Mouse (Mus musculus) 416B (cell line): ENCODE data around the gene OR5BS1P.
"Not testable (repeated sequence)": the region's sequence is repeated elsewhere in the genome, so short reads cannot be mapped to it uniquely, and the experiment has no call there.

Experiments used
- DNase-seq: peaks from one replicate; pipeline ENCODE4 v3.0.0; 2011; ENCODE audit warnings: low read depth

The OR5BS1P gene

DNA sequence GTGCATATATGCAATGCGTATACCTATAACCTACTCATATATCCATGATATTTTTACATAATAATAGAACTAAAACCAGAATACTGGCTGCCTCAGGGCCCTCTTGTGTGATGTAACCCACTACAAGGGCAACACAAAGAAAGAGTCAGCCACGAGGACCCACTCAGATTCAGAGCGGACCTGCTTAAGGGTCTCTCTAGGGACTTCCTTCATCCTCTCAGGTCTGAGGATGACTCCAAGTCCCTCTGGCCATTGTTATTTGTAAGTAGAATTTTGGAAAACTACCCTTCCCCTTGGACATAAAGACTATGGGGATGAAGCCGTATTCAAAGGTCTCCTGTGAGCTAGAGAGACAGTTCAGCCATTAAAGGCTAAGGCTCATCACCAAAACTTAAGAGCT, at the start of gene OR5BS1P:
TSS of gene OR5BS1P (plus strand) at position 301 of the 400 bp plus-strand sequence.
- DNase-seq: no peak

DNA sequence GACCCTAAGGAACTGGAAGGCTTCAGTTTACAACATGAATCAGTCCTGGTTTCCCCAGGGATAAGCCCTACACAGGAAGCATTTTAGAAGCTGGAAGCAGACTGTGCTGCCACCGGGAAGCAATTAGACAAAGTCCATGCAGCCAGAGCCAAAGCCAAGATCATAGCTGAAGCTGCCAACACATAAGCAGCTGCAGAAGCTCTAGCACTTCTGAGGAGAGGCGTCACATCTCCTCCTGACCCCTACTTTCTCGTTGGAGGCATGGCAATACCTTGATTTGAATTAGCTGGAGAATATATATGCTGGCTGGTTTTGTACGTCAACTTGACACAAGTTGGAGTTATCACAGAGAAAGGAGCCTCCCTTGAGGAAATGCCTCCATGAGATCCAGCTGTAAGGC, 48.8 kb upstream of the OR5BS1P start:
- DNase-seq: no peak

- no peak for DNase-seq
Observed at GRCm38 (mm10) chr15:98424326-98424725, 45.4 kb upstream of the OR5BS1P start.

- DNase-seq: no peak
Observed at GRCm38 (mm10) chr15:98424753-98425152, 44.9 kb upstream of the OR5BS1P start.

DNA sequence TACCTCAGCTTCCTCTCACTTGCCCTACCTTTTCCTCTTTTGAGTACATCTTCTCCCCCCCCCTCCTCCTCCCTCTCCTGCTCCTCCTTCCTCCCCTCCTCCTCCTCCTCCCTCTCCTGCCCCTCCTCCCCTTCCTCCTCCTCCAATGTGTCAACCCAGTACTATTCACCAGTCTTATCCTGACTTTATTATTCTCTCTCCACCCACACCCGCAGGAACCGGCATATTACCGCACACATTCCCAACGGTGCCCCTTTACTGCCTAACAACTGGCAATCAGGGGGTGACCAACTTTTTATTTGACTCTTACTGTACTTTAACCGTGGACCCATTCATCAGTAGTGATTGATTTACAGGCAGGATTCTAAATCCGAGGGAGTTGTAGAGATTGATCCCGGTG, 44.5 kb upstream of the OR5BS1P start:
- no peak for DNase-seq

DNA sequence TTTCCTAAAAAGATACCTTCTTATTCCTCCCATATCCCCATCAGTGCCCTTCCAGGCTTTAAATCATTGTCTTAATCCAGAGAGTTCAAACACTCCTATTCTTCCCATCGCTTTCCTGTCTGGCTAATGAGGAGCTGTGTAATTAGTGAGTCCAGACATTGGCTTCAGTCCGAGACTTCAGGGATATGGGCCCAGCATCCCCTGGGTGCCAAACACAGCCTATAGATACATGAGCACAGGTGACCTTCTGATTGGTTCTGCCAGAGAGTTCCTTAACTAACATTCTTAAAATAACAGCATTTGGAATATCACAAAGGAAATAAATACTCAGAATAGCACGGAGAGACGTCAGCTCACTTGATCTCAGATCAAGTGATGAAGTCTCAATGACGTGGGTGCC, 38.8 kb upstream of the OR5BS1P start, which contains the start of gene Olfr282:
TSS of gene Olfr282 (plus strand) at position 301 of the 400 bp plus-strand sequence.
- DNase-seq: not testable (repeated sequence)

DNA sequence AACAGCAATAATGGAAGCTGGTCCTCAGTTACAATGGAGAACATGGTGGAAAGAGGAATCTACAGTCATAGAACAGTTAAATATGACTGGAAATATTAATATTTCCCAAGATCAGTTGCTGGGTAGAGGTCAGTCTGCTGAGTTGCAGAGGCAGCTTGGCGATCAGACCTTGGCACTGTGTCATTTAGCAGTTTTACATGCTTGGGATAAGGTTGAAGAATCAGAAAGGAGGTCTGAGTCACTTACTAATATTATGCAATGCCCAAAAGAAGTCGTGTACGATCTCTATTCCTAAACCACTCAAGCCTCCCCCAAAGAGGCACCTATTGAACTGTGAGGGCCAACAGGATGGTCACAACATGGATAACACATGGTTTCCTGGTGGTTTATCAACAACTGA, 25.1 kb upstream of the OR5BS1P start:
- DNase-seq: no peak

DNA sequence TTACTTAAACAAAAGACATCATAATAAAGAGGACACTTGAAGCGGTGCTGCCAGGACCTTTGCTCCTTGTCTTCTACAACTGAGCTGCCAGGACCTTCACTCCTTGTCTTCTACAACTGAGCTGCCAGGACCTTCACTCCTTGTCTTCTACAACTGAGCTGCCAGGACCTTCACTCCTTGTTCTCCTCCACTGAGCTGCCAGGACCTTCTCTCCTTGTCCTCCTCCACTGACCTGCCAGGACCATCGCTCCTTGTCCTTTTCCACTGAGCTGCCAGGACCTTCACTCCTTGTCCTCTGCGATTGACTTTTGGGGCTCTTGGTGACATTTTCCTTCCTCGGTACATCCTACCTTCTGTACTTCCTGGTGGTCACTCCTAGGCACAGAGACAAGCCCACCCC, 21.2 kb upstream of the OR5BS1P start:
- no peak for DNase-seq

DNA sequence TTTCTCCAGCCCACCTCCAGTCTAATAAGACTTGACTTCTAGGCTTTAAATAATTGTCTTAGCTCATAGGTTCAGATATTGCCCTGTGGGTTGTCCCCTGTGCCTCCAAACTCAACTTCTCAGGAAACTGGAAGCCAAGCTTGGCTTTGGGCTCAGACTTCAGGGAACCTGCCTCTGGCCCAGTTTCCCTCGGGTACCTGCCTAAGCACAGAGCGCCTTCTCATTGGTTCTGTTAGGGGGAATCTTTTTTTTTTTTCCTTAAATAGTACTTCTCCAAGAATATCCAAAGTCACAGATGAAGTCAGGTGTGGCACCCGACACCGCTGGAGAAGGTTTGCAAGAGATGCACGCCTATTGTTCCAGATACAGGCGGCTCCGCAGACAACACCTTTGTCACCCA, 17.4 kb upstream of the OR5BS1P start, which contains the start of gene Olfr281:
TSS of gene Olfr281 (plus strand) at position 301 of the 400 bp plus-strand sequence.
- no peak for DNase-seq

- DNase-seq: no peak
Observed at GRCm38 (mm10) chr15:98471539-98471938, 1.8 kb downstream of the OR5BS1P start.

DNA sequence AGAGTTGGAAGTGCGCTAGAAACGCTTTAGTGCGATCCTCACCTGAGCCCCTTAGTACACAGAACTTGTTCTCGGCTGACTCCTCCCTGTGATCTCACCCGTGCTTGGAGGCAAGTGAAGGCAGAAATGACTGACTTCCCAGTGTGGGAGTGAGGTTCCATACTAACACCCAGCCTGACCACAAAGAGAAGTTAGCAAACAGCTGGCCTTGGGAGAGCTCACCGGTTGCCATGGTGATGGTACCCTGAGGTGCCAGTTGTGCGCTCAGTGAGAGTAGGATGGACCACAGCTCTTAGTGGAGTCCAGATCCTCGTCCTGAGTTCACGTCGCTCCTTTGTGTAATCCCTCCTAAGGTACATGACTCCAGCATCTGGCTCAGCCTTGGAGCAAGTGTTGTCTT, 5.3 kb downstream of the OR5BS1P start:
- no peak for DNase-seq

GRCm38 (mm10) chr15:98475382-98475781, 5.7 kb downstream of the OR5BS1P start:
- DNase-seq: peak; percentile 46

GRCm38 (mm10) chr15:98476281-98476680, 6.6 kb downstream of the OR5BS1P start:
- DNase-seq: no peak

DNA sequence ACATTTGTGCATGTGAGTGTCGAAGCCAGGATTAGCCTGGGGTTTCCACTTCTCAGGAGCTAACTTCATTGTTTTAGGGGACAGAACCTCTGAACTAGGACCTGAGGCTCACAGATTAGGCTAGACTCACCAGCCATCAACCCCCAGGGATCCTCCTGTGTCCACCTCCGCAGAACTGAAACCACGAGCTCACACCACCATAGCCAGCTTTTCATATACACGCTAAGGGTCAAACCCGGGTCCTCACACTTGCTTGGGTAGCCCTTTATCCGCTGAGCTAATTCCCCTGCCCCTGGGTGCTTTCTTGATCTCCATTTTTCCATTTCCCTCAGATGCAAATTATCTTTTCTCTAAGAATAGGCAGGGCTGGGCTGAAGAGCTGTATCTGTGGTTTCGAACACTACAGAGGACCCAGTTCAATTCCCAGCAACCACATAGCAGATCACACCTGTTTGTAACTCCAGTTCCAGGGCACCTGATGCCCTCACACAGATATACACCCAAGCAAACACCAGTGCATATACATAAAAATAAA, 9.9 kb downstream of the OR5BS1P start:
- no peak for DNase-seq

- no peak for DNase-seq
Observed at GRCm38 (mm10) chr15:98482701-98483100, 13.0 kb downstream of the OR5BS1P start, which contains the start of gene Lalba. TSS of gene Lalba (minus strand) at chr15:98482721.

GRCm38 (mm10) chr15:98483907-98484886, 14.5 kb downstream of the OR5BS1P start:
- DNase-seq: no peak

DNA sequence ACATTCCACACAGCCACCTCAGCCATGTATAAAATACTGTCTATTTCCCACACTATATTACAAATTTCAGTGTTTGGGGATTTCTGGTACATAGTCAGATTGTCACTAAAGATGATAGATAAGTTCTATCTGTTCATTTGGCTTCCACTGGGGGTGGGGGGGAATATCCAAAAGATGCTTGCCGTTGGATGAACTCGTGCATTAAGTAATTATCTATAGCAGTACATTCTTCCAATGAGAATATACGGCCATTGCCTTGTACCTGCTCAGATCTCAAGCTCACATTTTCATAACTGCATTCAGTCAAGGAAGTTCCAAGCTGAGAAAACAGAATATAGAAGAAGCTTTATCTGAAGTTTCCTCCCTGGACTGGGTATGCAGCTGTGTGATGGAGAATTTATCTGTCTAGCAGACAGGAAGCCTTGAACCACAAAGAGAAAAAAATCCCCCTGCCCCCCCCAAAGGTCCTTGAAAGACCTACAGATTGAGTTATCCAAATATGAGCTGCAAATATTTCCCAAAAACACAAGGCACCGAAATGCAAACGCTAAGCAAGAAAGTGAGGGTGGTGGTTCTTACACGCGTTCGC, 16.8 kb downstream of the OR5BS1P start:
- peak; percentile 49 for DNase-seq

- DNase-seq: no peak
Observed at GRCm38 (mm10) chr15:98491332-98491731, 21.6 kb downstream of the OR5BS1P start.

- no peak for DNase-seq
Observed at GRCm38 (mm10) chr15:98492102-98492501, 22.4 kb downstream of the OR5BS1P start, which contains the start of gene Olfr279. TSS of gene Olfr279 (plus strand) at chr15:98492402.

- no peak for DNase-seq
Observed at GRCm38 (mm10) chr15:98497631-98498030, 27.9 kb downstream of the OR5BS1P start.

DNA sequence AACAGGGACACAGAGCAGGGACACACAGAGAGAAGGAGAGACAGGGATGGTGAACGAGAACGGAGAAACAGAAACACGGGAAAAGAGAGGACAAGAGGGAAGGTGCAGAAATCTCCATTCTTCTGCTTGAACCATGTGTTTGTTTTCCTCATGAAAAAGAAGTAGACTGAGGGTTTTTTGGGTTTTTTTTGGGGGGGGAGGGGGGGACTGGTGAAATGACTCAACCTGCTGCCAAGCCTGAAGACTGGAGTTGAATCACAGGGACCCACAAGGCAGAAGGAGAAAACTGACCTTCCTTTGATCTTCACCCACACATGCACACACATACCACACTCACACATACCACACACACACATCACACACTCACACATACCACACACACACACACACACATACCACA, 33.6 kb downstream of the OR5BS1P start:
- no peak for DNase-seq

DNA sequence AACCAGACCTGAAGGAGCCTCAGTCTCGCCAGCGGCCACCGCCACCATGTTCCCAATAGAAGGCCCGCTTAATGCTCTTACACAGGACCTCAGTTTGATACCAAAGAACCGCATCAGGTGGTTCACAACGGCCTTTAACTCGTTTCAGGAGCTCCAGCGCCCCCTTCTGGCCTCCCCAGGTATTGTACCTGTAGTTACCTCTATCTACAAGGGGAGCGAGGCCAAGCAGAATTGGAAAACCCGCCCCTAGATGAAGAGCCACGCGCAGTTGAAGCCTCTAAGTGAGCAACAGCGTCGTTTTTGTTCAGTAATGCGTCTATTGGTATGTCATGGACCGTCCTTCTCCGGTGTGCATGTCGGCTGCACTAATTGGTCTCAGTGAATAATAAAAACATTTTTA, 34.8 kb downstream of the OR5BS1P start:
- peak; percentile 81 for DNase-seq
